Mouse (Mus musculus): ENCODE results near the gene 1700092M07Rik.

Gene 1700092M07Rik

DNA sequence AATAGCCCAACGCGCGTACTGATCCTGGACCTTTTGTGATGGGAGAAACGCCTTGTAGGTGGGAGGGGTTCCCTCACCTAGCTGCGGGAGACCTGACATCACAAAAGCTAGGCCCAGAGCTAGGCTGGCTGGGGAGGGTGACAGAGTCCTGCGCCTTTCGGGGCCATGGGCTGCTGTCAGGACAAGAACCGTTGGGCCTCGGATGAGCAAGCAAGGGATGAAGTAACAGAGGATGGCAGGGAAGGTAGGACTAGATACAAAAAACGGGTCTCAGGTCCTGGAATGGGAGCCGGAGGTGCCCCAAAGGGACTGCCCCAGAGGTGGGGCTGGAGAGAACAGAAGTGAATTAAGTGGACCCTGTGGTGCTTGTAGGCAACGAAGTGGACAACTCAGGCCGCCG lies at the start of gene 1700092M07Rik:
1700092M07Rik (plus strand) TSS at position 116 of the 400 bp plus-strand sequence.
- peaks cover 72% of the 10 kb centered on the region for H3K36me3 ChIP-seq (ENCODE audit: insufficient read depth, low read length)
- no peak for TF ChIP-seq POU5F1 (IDR thresholded peaks at IDR 0.05; ENCODE audit: borderline replicate concordance, low read length)
- no peak for TF ChIP-seq NANOG (IDR thresholded peaks at IDR 0.05; ENCODE audit: borderline replicate concordance, low read length)
- no peak for TF ChIP-seq CTCF (conservative IDR thresholded peaks at IDR 0.05; ENCODE audit: low read length)
- peak within 1 kb of the TSS; percentile 93 for H3K4me3 ChIP-seq (replicated peaks; ENCODE audit: low read length)
- no peaks in the 10 kb centered on the region for H3K27me3 ChIP-seq (ENCODE audit: insufficient read depth, low read length)
- H3K4me1 ChIP-seq (replicated peaks; ENCODE audit: low read depth, low read length): peaks cover 59% of the 10 kb centered on the region
- H3K9me3 ChIP-seq (ENCODE audit: low read length): no peaks in the 10 kb centered on the region

GRCm38 (mm10) chr19:8691871-8692539 lies 48.5 kb upstream of the 1700092M07Rik start:
- Histone ChIP-seq H3K4me3 (replicated peaks; ENCODE audit: low read length) (no peak overlapping the region), H3K27me3 (ENCODE audit: insufficient read depth, low read length) (no peaks in the 10 kb centered on the region), H3K9me3 (ENCODE audit: low read length) (no peaks in the 10 kb centered on the region), H3K4me1 (replicated peaks; ENCODE audit: low read depth, low read length) (peaks cover 67% of the 10 kb centered on the region), H3K36me3 (ENCODE audit: insufficient read depth, low read length) (no peaks in the 10 kb centered on the region)
- TF ChIP-seq CTCF (conservative IDR thresholded peaks at IDR 0.05; ENCODE audit: low read length) (no peak), POU5F1 (IDR thresholded peaks at IDR 0.05; ENCODE audit: borderline replicate concordance, low read length) (no peak), NANOG (IDR thresholded peaks at IDR 0.05; ENCODE audit: borderline replicate concordance, low read length) (no peak)

GRCm38 (mm10) chr19:8692740-8693139 lies 47.8 kb upstream of the 1700092M07Rik start:
- Histone ChIP-seq H3K4me1 (replicated peaks; ENCODE audit: low read depth, low read length) (peaks cover 69% of the 10 kb centered on the region), H3K4me3 (replicated peaks; ENCODE audit: low read length) (no peak overlapping the region; the same call in 1 of the 2 replicates), H3K36me3 (ENCODE audit: insufficient read depth, low read length) (no peaks in the 10 kb centered on the region), H3K27me3 (ENCODE audit: insufficient read depth, low read length) (no peaks in the 10 kb centered on the region), H3K9me3 (ENCODE audit: low read length) (no peaks in the 10 kb centered on the region)
- TF ChIP-seq CTCF (conservative IDR thresholded peaks at IDR 0.05; ENCODE audit: low read length) (no peak), POU5F1 (IDR thresholded peaks at IDR 0.05; ENCODE audit: borderline replicate concordance, low read length) (no peak), NANOG (IDR thresholded peaks at IDR 0.05; ENCODE audit: borderline replicate concordance, low read length) (no peak)

DNA sequence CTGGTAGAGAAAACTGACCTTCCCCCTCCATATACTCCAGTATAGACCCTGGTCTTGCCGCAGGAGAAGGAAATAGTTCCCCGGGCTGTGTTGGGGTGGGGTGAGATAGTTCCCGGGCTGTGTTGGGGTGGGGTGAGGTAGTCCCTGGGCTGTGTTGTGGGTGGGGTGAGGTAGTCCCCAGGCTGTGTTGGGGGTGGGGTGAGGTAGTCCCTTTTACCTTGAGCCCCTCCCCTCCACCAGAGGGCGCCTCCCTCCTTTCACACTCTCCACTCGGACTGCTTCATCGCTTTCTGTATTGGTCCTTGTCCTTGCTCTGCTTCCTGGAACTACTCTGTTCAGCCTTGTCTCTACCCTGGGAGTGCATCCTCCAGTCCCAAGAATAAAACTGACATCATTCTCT lies 45.2 kb upstream of the 1700092M07Rik start:
- no peaks in the 10 kb centered on the region for H3K27me3 ChIP-seq (ENCODE audit: insufficient read depth, low read length)
- TF ChIP-seq CTCF (conservative IDR thresholded peaks at IDR 0.05; ENCODE audit: low read length): peak; percentile 53
- no peak for TF ChIP-seq POU5F1 (IDR thresholded peaks at IDR 0.05; ENCODE audit: borderline replicate concordance, low read length)
- H3K4me1 ChIP-seq (replicated peaks; ENCODE audit: low read depth, low read length): peaks cover 80% of the 10 kb centered on the region
- H3K36me3 ChIP-seq (ENCODE audit: insufficient read depth, low read length): no peaks in the 10 kb centered on the region
- H3K9me3 ChIP-seq (ENCODE audit: low read length): no peaks in the 10 kb centered on the region
- H3K4me3 ChIP-seq (replicated peaks; ENCODE audit: low read length): peak overlapping the region; percentile 37

DNA sequence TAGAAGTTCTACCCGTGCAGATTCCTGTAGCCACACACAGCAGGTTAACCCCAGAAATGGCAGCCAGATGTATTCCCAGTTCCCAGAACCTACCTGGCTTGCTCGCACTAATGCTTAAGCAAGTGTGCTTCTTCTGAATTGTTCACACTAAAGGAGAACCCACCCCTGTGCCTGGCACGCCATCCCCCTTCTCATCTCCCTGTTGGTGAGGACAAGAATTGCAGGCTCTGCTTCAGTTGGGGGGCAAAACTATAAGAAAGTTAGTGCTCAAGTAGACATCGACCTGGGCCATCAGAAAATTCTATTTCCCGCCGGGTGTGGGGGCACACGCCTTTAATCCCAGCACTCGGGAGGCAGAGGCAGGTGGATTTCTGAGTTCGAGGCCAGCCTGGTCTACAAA lies 40.9 kb upstream of the 1700092M07Rik start:
- peaks cover 76% of the 10 kb centered on the region for H3K4me1 ChIP-seq (replicated peaks; ENCODE audit: low read depth, low read length)
- no peak overlapping the region for H3K4me3 ChIP-seq (replicated peaks; ENCODE audit: low read length)
- H3K36me3 ChIP-seq (ENCODE audit: insufficient read depth, low read length): 0 out of 2 replicates have a peak, but pooled peaks cover 4% of the 10 kb centered on the region
- H3K27me3 ChIP-seq (ENCODE audit: insufficient read depth, low read length): no peaks in the 10 kb centered on the region
- no peaks in the 10 kb centered on the region for H3K9me3 ChIP-seq (ENCODE audit: low read length)
- no peak for TF ChIP-seq POU5F1 (IDR thresholded peaks at IDR 0.05; ENCODE audit: borderline replicate concordance, low read length)
- peak; percentile 57 for TF ChIP-seq CTCF (conservative IDR thresholded peaks at IDR 0.05; ENCODE audit: low read length)

GRCm38 (mm10) chr19:8702458-8702857 lies 38.1 kb upstream of the 1700092M07Rik start:
- no peak for TF ChIP-seq NANOG (IDR thresholded peaks at IDR 0.05; ENCODE audit: borderline replicate concordance, low read length)
- TF ChIP-seq CTCF (conservative IDR thresholded peaks at IDR 0.05; ENCODE audit: low read length): no peak; the same call in 1 of the 2 replicates
- TF ChIP-seq POU5F1 (IDR thresholded peaks at IDR 0.05; ENCODE audit: borderline replicate concordance, low read length): no peak
- Histone ChIP-seq H3K36me3 (ENCODE audit: insufficient read depth, low read length) (peaks cover 24% of the 10 kb centered on the region), H3K4me1 (replicated peaks; ENCODE audit: low read depth, low read length) (peaks cover 78% of the 10 kb centered on the region), H3K9me3 (ENCODE audit: low read length) (no peaks in the 10 kb centered on the region), H3K4me3 (replicated peaks; ENCODE audit: low read length) (peak overlapping the region; percentile 45), H3K27me3 (ENCODE audit: insufficient read depth, low read length) (no peaks in the 10 kb centered on the region)

GRCm38 (mm10) chr19:8703571-8703970 lies 36.9 kb upstream of the 1700092M07Rik start:
- H3K27me3 ChIP-seq (ENCODE audit: insufficient read depth, low read length): no peaks in the 10 kb centered on the region
- peaks cover 2% of the 10 kb centered on the region; the same call in 1 of the 2 replicates for H3K9me3 ChIP-seq (ENCODE audit: low read length)
- no peak overlapping the region for H3K4me3 ChIP-seq (replicated peaks; ENCODE audit: low read length)
- H3K4me1 ChIP-seq (replicated peaks; ENCODE audit: low read depth, low read length): peaks cover 89% of the 10 kb centered on the region
- peaks cover 35% of the 10 kb centered on the region for H3K36me3 ChIP-seq (ENCODE audit: insufficient read depth, low read length)
- TF ChIP-seq NANOG (IDR thresholded peaks at IDR 0.05; ENCODE audit: borderline replicate concordance, low read length) (no peak), POU5F1 (IDR thresholded peaks at IDR 0.05; ENCODE audit: borderline replicate concordance, low read length) (no peak)

GRCm38 (mm10) chr19:8705026-8705708 lies 35.4 kb upstream of the 1700092M07Rik start:
- H3K36me3 ChIP-seq (ENCODE audit: insufficient read depth, low read length): peaks cover 51% of the 10 kb centered on the region
- TF ChIP-seq CTCF (conservative IDR thresholded peaks at IDR 0.05; ENCODE audit: low read length) (no peak), NANOG (IDR thresholded peaks at IDR 0.05; ENCODE audit: borderline replicate concordance, low read length) (no peak)
- H3K4me1 ChIP-seq (replicated peaks; ENCODE audit: low read depth, low read length): peaks cover 94% of the 10 kb centered on the region
- H3K27me3 ChIP-seq (ENCODE audit: insufficient read depth, low read length): no peaks in the 10 kb centered on the region
- no peak overlapping the region for H3K4me3 ChIP-seq (replicated peaks; ENCODE audit: low read length)
- H3K9me3 ChIP-seq (ENCODE audit: low read length): peaks cover 8% of the 10 kb centered on the region; the same call in 1 of the 2 replicates

Data from E14TG2a.4 (cell line).